Mouse (Mus musculus) lung, embryonic 15.5 days (tissue): ENCODE measurements around the gene Mfn1. TPM values are rescaled to one million over a fixed set of nuclear protein-coding genes. Genes with fewer than 3 reads are reported as not detected.

Source experiments
- ATAC-seq: fragments of 200-750 bp; cut with Nextera tagmentation; 2 replicates; pipeline ENCODE4 v1.8.0; 2017; ENCODE audit warnings: moderate number of reproducible peaks, borderline replicate concordance; ENCODE audit not compliant: low FRiP score, low TSS enrichment; ENCODE audit errors: extremely low read depth
- H3K27ac ChIP-seq: fragments of 300-500 bp; sonication (generic); 2 replicates; pipeline ENCODE4 v1.5.1; 2015; ENCODE audit warnings: moderate library complexity, mild to moderate bottlenecking, inconsistent platforms
- H3K27me3 ChIP-seq: fragments of 300-500 bp; sonication (generic); 2 replicates; pipeline ENCODE4 v1.6.1; 2015; ENCODE audit warnings: inconsistent platforms
- H3K36me3 ChIP-seq: fragments of 300-500 bp; sonication (generic); 2 replicates; pipeline ENCODE4 v1.6.1; 2015; ENCODE audit warnings: inconsistent platforms
- H3K4me1 ChIP-seq: fragments of 300-500 bp; sonication (generic); 2 replicates; pipeline ENCODE4 v1.6.1; 2015; ENCODE audit warnings: inconsistent platforms
- H3K4me2 ChIP-seq: fragments of 300-500 bp; sonication (generic); 2 replicates; pipeline ENCODE4 v1.6.1; 2015; ENCODE audit warnings: inconsistent platforms, mild to moderate bottlenecking, moderate library complexity
- H3K4me3 ChIP-seq: fragments of 300-500 bp; sonication (generic); 2 replicates; pipeline ENCODE4 v1.5.1; 2015; ENCODE audit warnings: mild to moderate bottlenecking, inconsistent platforms
- H3K9ac ChIP-seq: fragments of 300-500 bp; sonication (generic); 2 replicates; pipeline ENCODE4 v1.6.1; 2015; ENCODE audit warnings: inconsistent platforms
- H3K9me3 ChIP-seq: fragments of 300-500 bp; sonication (generic); 2 replicates; pipeline ENCODE4 v1.6.1; 2016; ENCODE audit warnings: inconsistent platforms
- WGBS: fragments of 180-500 bp; shearing (Covaris S2); methylation state at CpG from one replicate; pipeline ENCODE4 v1.1.7; 2015; 5-methylcytosine and 5-hydroxymethylcytosine counted together
- polyA plus RNA-seq: library from polyadenylated mRNA; unstranded; fragments of >200 nt; fragmentation: Nextera tagmentation; extraction: Ambion mirVana; gene quantifications from 2 replicates; pipeline ENCODE4 v1.2.1, GENCODE M21; 2015

Mfn1 gene
- polyA plus RNA-seq: 22.9 and 36.1 TPM in 2 replicates

DNA sequence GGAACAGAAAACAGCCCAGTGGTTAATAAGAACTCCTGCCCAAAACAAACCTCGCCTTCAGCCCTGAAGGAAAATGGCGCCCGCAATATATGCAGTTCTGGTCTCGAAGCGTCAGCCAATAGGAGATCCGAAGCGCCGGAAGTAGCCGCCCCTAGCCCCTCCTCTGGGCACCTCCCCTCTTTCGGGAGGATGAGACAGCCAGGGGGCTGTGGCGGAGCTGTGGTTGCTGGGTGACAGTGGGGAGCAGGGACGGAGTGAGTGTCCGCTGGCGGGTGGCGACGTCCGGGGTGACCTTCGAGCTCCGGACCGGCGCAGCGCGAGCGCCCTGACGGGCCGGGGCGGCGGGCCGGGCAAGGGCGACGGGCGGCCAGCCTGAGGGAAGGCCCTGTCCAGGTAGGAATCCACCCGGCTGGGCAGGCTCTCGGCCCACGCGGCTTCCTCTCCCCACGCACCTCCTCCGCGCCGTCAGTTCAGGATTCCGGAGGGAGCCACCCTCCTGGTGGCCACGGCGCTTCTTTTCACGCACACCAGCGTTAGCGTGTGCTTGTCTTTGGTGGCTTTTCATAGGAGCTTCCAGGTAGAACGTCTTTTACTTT is at the start of gene Mfn1:
TSS of gene Mfn1 (plus strand) at position 163 of the 596 bp plus-strand sequence.
- H3K36me3 ChIP-seq: peaks cover 14% of the 10 kb centered on the region; the same call in 1 of the 2 replicates
- under 1% methylated on average over 47 of the region's 47 CpGs for whole genome bisulfite sequencing
- peak; percentile 100 for ATAC-seq
- H3K4me2 ChIP-seq: peak within 1 kb of the TSS; percentile 57
- peak within 1 kb of the TSS; percentile 77 for H3K9ac ChIP-seq
- no peaks in the 10 kb centered on the region for H3K9me3 ChIP-seq
- peak within 1 kb of the TSS; percentile 78 for H3K4me3 ChIP-seq
- H3K27ac ChIP-seq: peak within 1 kb of the TSS; percentile 56
- peaks cover 5% of the 10 kb centered on the region; the same call in 1 of the 2 replicates for H3K4me1 ChIP-seq
- H3K27me3 ChIP-seq: no peaks in the 10 kb centered on the region

DNA sequence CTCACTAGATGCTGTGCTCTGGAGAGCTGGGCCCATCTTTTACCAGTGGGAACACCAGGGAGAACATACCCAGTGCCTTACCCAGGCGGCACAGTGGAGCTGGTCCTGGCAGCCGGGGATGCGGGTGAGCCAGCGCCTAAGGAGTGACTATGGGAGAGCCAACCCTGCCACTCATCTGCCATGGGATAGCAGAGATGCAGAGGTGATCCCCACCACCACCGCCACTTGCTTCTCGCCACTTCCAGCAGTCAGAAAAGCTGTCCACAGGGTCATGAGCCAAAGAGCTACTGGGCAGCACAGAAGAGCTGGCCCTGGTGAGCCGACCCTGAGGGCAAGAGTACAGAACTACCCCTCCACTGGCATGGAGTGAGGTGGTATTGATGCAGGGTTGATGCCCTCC is 49.3 kb upstream of the Mfn1 start:
- Histone ChIP-seq H3K27ac (no peak overlapping the region), H3K4me1 (no peaks in the 10 kb centered on the region), H3K4me2 (no peak overlapping the region), H3K9me3 (no peaks in the 10 kb centered on the region), H3K4me3 (no peak overlapping the region), H3K9ac (no peak overlapping the region), H3K27me3 (no peaks in the 10 kb centered on the region), H3K36me3 (no peaks in the 10 kb centered on the region)
- WGBS: 91% methylated on average over 7 of the region's 7 CpGs
- no peak for ATAC-seq

DNA sequence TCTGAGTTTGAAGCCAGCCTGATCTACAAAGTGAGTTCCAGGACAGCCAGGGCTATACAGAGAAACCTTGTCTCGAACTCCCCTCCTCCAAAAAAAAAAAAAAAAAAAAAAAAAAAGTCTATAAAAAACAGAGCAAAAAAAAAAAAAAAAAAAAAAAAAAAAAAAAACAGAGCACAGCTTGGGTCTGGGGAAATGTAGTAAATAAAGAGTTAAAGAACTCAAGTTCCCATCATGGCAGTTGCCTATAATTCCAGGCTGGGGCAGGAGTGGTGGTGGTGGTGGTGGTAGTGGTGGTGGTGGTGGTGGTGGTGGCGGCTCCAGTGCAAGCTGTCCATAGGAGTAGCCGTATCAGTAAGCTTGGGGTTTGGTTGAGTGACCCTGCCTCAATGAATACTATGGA is 46.2 kb upstream of the Mfn1 start:
- H3K36me3 ChIP-seq: no peaks in the 10 kb centered on the region
- 76% methylated on average over 3 of the region's 3 CpGs for WGBS
- no peaks in the 10 kb centered on the region for H3K9me3 ChIP-seq
- no peak overlapping the region for H3K9ac ChIP-seq
- no peak overlapping the region for H3K4me3 ChIP-seq
- no peak overlapping the region for H3K4me2 ChIP-seq
- H3K27me3 ChIP-seq: no peaks in the 10 kb centered on the region
- H3K4me1 ChIP-seq: no peaks in the 10 kb centered on the region
- no peak overlapping the region for H3K27ac ChIP-seq
- no peak for ATAC-seq

DNA sequence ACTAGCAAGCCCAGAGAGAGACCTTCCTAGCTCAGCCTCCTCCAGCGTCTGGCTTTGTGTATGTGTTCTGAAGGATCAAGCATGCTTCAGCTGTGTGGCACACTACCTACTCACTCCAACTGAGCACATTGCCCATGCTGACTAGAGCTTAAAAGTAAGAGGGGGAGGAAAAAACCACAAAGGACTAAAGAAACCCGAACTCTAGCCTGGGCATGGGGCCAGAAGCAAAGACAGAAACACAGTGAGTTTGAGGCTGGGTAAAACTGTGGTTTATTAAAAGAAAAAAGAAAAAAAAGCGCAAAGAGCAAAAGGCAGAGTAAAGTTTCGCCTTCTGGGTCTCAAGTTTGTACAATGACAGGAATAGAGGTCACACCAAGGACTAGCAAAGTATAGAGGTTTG is 42.7 kb upstream of the Mfn1 start:
- Histone ChIP-seq H3K4me1 (no peaks in the 10 kb centered on the region), H3K4me3 (no peak overlapping the region), H3K36me3 (no peaks in the 10 kb centered on the region), H3K27me3 (no peaks in the 10 kb centered on the region), H3K9me3 (no peaks in the 10 kb centered on the region), H3K27ac (no peak overlapping the region), H3K9ac (no peak overlapping the region), H3K4me2 (no peak overlapping the region)
- no peak for ATAC-seq
- 68% methylated on average over 4 of the region's 4 CpGs for WGBS

DNA sequence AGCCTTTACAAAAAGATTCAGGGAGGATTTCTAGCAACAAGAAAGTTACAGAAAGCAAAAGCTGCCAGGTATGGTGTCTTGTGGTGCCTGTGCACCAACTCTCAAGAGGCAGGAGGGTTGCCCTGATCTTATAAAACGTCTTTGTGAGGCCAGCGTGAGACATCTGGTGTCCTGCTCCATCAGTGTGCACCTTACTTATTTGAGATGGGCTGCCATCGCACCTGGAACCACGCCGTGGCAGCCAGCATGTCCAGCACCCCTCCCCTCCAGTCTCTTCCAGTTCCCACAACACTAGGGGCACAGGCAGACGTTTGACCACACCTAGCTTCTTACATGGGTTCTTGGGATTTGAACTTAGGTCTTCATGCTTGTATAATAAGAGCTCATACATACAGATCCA is 41.1 kb upstream of the Mfn1 start:
- 75% methylated on average over 6 of the region's 6 CpGs for WGBS
- no peak overlapping the region for H3K9ac ChIP-seq

DNA sequence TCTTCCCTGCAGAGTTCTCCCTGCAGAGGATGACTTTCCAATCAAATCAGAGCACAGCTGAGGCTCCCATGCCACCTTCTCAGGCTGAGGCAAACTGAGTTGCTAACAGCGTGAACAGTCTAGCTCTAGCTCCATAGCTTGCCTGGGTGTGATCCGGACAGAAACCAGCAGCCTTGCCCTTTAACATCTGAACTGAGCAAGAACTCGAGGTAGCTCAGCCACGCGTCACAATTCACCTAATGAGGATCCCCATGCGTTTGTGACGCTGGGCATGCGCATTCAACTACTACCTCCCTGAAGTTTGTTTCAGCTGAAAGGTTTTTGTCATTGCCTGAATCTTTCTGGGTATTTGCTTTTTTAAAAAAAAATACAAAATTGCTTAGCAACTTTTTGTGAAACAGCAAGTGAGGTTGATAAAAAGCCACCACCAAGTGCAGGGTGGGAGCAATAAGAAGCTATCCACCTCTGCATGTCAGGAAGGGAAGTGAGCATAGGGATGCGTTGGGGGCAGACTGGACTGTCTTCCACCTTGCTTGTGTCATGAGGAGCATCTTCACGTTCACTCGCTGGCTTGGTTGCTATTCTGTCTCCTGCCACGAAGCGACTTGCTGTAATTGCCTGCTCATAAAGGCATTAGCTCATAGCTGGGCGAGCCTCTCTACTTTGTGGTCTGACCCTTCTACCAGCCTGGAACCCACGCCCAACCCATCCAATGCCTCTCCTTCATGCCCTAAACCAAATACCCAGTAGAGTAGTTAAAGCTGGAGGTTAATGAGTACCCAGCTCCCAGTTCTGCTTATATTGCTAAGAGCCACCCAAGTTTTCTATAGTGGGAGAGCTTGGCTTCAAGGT is 39.0 kb upstream of the Mfn1 start:
- ATAC-seq: no peak
- Histone ChIP-seq H3K9me3 (no peaks in the 10 kb centered on the region), H3K4me2 (no peak overlapping the region), H3K27me3 (no peaks in the 10 kb centered on the region), H3K4me3 (no peak overlapping the region), H3K9ac (no peak overlapping the region), H3K27ac (no peak overlapping the region), H3K4me1 (no peaks in the 10 kb centered on the region), H3K36me3 (no peaks in the 10 kb centered on the region)
- 63% methylated on average over 15 of the region's 15 CpGs for WGBS

More for the DNA sequence above, 41.1 kb upstream of the Mfn1 start:
- Histone ChIP-seq H3K27ac (no peak overlapping the region), H3K4me2 (no peak overlapping the region), H3K4me3 (no peak overlapping the region), H3K36me3 (no peaks in the 10 kb centered on the region), H3K4me1 (no peaks in the 10 kb centered on the region), H3K27me3 (no peaks in the 10 kb centered on the region), H3K9me3 (no peaks in the 10 kb centered on the region)
- no peak for ATAC-seq

DNA sequence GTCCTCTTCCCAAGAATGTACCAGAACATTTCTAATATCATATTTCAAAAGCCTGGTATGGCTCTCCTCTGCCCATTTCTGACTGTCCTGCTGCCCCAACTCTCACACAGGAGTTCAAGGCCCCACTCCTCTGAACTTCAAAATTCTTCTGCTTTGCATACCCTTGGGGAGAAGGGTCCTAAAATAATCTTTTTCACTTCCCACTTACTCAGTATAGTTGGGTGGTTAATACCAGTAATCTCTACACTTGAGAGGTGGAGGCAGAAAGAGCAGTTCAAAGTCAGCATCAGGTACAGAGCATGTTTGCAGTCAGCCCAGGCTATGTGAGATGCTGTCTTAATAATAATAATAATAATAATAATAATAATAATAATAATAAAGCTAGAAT is 38.3 kb upstream of the Mfn1 start:
- Histone ChIP-seq H3K9me3 (no peaks in the 10 kb centered on the region), H3K27ac (no peak overlapping the region), H3K4me2 (no peak overlapping the region), H3K4me3 (no peak overlapping the region), H3K36me3 (no peaks in the 10 kb centered on the region), H3K4me1 (no peaks in the 10 kb centered on the region), H3K9ac (no peak overlapping the region), H3K27me3 (no peaks in the 10 kb centered on the region)
- no peak for ATAC-seq

DNA sequence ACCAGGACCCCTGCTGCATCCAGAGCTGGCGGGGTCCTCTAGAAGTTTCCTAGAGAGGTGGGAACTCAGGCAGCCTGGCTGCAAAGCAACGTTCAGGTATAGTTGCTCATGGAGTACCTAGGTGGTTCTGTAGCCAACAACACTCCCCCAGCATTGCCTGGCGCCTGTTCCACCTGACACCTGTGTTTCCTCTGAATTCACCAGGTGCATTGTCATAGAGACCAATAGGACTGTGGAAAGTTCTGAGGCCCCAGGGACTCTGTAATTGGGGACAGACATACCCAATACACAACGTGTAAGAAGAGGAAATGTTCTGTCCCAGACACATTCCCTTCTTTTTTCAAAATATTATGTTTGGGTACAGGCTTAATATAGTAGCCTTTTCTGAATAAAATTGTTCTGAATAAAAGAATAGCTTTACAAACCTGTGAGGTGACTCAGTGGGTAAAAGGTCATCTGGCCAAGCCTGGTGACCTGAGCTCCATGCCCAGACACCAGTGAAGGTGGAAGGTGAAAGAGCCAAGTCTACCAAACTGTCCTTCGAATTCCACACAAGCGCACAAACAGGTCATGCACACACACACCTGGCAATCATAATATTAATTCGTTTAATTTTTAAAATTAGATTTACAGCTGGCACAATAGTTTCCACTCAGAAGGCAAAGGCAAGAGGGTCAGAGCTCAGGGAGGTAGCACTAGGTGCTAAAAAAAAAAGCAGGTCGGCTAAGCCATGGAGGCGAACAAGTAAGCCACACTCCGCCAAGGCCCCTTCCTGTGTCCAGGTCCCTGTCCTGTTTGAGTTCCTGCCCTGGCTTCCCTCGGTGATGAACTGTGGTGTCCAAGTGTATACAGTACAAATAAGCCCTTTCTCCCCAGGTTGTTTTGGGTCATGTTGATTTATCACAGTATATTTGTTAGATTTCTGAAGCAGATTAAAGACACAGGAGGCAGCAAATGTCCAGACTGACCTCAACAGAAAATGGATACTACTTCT is 36.9 kb upstream of the Mfn1 start, which contains the start of gene Kcnmb3:
TSS of gene Kcnmb3 (minus strand) at position 135 of the 994 bp plus-strand sequence.
- 76% methylated on average over 11 of the region's 11 CpGs for WGBS

DNA sequence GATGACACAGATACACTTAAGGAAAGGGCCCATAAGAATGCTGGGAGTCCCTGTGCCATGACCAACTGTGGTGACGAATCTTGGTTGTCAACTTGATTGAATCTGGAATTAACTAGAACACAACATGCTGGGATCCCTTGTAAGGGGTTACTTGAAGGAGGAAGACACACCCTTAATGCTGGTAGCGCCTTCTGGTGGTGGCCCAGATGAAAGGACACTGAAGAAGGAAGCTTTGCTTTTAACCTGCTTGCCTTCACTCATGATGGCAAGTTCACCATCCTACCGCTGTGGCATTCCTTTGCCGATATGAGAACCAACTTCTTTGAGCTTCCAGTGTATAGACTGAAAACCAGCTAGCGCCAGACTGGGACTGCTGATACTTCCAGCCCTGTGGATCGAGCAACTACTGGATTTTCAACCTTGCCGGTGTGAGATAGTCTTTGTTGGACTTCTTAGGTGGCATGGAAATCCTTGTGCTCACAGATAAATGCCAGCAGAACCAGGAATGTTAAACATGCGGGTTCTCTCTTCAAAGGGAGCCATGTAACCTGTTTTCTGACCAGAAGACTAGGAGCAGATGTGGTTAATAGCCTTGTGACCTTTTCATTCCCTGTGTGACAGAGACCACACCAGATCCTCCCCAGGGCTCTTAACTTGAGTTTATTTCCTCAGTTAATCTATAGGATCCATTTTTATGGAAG is 34.7 kb upstream of the Mfn1 start:
- no peak for ATAC-seq
- Histone ChIP-seq H3K4me1 (no peaks in the 10 kb centered on the region), H3K9ac (no peak overlapping the region), H3K36me3 (no peaks in the 10 kb centered on the region), H3K4me3 (no peak overlapping the region), H3K9me3 (no peaks in the 10 kb centered on the region), H3K27me3 (no peaks in the 10 kb centered on the region), H3K27ac (no peak overlapping the region), H3K4me2 (no peak overlapping the region)
- WGBS: 81% methylated on average over 8 of the region's 8 CpGs

More for the DNA sequence above, 36.9 kb upstream of the Mfn1 start, which contains the start of gene Kcnmb3:
- Histone ChIP-seq H3K27ac (no peak within 1 kb of the TSS), H3K4me2 (no peak within 1 kb of the TSS), H3K4me1 (no peaks in the 10 kb centered on the region), H3K9me3 (no peaks in the 10 kb centered on the region), H3K9ac (no peak within 1 kb of the TSS), H3K27me3 (no peaks in the 10 kb centered on the region), H3K4me3 (no peak within 1 kb of the TSS), H3K36me3 (no peaks in the 10 kb centered on the region)
- no peak for ATAC-seq

DNA sequence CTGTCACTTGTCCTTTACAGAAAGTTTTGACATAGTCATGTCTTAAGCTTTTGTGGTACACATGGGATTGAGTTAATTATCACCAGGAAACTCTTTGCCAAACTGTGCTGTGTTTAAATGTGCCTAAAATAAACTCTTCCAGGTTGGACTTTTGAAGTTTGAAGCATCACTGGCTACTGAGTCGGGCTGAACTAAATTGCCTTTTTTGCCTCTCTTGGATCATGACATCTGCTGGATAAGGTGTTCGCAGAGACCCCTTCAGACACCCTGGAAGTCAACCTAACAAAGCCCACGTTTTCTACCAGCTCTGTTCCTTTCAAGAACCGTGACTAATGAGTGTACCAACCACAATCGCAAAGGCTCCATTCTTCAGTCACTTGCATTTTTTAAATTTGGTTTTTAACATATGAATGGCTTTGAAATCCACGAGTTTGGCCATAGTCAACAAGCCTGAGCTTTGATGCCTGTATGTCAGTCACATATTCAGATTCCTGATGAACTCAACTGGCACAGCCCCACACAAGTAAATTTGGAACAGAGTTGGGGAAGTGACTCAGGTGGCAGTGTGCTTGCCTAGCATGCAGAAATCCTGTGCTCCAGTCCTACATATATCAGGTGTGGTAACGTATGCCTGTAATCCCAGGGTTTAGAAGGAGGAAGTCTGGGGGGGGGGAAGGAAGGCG is 34.0 kb upstream of the Mfn1 start:
- ATAC-seq: no peak
- WGBS: 67% methylated on average over 8 of the region's 8 CpGs
- no peaks in the 10 kb centered on the region for H3K4me1 ChIP-seq
- no peaks in the 10 kb centered on the region for H3K9me3 ChIP-seq
- no peak overlapping the region for H3K9ac ChIP-seq
- H3K4me3 ChIP-seq: no peak overlapping the region
- H3K4me2 ChIP-seq: no peak overlapping the region
- H3K27me3 ChIP-seq: no peaks in the 10 kb centered on the region
- no peak overlapping the region for H3K27ac ChIP-seq
- H3K36me3 ChIP-seq: no peaks in the 10 kb centered on the region
